Mouse (Mus musculus) common myeloid progenitor, adult 5-6 weeks (primary cell): ENCODE measurements around the gene Mrps11. TPM values are rescaled to one million over a fixed set of nuclear protein-coding genes. Genes with fewer than 3 reads are reported as not detected.

Experiments used
- ATAC-seq: replicated peaks from 2 replicates; pipeline ENCODE4 v1.8.0; 2016; ENCODE audit warnings: low read depth, mild to moderate bottlenecking, moderate TSS enrichment, inconsistent platforms; ENCODE audit not compliant: poor library complexity, severe bottlenecking
- total RNA-seq: library from RNA; stranded (forward); fragments of 200-1000, 187-1606 nt; gene quantifications from 2 replicates; pipeline ENCODE4 v1.2.3, GENCODE M21; 2017

Gene Mrps11
- total RNA-seq, 1 experiment from 2014 or later, result 44.8 TPM

- ATAC-seq, result peak; percentile 79
Observed at GRCm38 (mm10) chr7:78791359-78792222, 8.7 kb downstream of the Mrps11 start.

GRCm38 (mm10) chr7:78793895-78794570, 11.1 kb downstream of the Mrps11 start:
- ATAC-seq, result peak; percentile 70

DNA sequence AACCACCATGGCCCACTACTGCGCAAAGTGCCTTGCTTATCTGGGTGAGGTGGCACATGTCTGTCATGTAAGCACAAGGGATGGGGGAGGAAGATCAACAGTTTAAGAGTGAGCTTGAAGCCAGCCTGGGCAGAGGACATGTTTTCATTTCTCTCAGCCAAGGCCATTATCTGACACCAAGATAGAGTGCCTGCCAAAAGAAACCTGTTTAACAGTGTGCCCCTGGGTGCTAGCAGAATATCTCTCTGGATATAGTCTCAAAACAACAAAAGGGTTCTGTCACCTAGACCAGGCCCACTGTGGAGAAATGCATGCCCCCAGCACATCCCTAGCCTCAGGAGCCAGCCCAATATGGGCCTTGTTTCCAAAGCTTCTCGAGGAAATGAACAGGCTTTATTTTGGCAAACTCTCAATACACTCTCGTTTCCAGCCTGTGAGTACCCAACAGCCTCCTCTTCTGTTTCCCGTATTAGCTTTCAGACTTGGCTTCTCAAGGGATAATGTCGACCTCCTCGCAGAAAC, 11.7 kb downstream of the Mrps11 start:
- no peak for ATAC-seq

GRCm38 (mm10) chr7:78796624-78797023, 13.7 kb downstream of the Mrps11 start:
- no peak for ATAC-seq

DNA sequence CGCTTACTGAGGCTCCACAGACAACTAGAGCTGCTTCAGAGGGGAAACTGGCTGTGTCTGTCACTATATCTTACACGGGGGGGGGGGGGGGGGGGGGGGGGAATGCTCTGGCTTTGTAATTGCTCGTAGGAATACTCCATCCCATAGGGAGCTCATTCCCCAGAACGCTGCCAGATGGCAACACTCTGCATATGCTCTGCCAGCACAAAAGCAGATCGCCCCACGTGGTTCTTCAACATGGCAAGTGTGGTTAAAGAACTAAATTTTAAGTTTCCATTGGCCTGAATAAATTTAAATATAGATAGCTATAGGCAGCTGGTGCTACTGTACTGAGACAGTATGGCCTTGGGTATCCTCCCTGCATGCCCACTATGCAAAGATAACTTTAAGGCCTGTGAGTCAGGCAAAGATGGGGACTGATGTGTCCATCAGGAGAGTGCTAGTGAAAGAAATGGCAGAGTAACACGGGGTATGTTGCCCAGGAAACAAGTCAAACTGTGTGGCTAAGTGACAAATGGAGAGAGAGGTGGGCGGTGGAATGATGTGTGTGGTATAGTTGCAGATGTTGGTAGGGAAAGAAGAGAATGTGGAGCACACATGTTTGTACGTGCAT, 15.0 kb downstream of the Mrps11 start:
- ATAC-seq, result no peak

- peak; percentile 79 for ATAC-seq
Observed at GRCm38 (mm10) chr7:78799730-78800496, 17.0 kb downstream of the Mrps11 start.

GRCm38 (mm10) chr7:78803841-78804240, 20.9 kb downstream of the Mrps11 start:
- peak; percentile 64 for ATAC-seq

DNA sequence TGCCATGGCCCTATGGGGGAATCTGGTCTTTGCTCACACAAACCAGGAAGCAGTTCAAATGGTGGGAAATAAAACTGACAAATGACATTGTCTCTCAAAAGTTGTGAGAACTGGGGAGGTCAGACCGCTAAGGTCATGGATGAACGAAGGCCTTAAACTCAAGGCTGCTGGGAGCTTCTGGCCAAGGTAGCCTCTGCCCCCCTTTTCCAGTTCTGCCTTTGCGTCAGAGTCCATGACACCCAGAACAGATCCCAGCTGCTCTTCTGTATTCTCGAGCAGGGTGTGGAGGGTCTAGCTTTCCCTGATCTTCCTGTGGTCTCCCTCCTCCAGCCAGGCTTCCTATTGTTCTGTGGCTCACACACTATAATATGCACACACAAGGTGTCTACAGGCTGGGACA, 24.3 kb downstream of the Mrps11 start:
- no peak for ATAC-seq

- no peak for ATAC-seq
Observed at GRCm38 (mm10) chr7:78813791-78814190, 30.9 kb downstream of the Mrps11 start.

GRCm38 (mm10) chr7:78814766-78815165, 31.8 kb downstream of the Mrps11 start:
- no peak for ATAC-seq

DNA sequence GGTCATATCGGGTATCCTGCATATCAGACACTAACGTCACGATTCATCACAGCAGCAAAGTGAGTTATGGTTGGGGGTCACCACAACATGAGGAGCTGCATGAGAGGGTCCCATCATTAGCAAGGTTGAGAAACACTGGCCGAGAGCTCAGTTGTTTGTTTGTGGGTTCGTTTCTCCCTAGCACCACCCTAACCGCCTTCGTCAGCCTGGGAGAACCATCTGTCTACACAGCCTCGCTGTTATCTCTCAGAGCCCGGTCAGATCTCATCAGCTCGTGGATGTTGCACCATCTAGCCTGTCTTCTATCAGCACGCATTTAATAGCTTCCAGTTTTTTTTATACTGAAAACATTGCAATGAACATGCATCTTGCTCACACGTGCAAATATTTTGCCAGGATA, 35.4 kb downstream of the Mrps11 start:
- ATAC-seq, result no peak

DNA sequence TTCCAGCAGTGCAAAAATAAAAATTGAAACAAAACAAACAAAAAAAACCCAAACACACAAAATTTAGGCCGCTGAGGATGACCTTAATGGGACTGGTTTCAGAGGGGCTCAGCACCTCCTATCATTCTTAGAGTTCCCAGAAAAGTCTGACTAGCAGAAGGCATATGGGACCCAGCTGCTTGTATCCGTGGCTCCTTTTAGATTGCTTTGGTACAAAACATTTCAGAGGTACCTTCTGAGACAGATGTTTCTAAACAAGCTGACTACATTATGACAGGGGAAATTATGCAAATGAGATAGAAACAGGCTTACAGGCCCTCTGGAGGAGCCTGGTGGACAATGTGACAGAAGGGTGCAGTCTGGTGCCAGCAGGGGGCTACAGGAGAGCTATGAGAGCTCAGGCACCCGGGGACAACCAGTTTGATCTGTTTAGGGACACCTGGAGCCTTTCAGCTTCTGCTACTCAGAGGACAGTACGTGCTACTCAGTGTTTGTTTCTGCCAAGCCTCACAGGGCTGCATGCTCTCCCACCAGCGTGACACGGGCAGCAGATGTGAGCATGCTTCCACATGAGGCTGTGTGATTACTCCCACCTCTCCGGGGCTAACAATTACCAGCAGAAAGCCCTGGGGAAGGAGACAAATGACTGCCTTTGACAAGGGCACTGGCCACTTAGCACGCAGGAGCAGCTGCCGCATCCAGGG, 43.9 kb downstream of the Mrps11 start:
- peak; percentile 62; the same call in 1 of the 2 replicates for ATAC-seq

- ATAC-seq, result no peak
Observed at GRCm38 (mm10) chr7:78827749-78828362, 44.9 kb downstream of the Mrps11 start.

DNA sequence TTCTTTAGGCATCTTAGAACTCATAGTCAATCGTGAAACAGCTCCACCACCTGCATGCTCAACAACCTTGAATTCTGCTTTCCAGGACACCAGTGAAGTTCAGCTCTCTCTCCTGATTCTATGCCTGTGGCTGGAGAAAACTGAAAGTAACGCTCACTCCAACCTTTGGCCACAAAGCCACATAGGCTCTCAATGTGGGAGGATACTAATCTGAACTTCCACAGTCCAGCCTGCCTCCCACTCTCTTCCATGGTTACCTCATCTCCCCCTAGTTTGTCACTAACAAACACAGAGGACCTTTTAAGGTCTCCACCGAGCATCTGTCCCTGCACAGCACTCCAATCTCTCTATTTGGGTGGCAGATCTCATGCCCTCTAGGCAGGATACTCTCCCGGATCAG, 52.7 kb downstream of the Mrps11 start:
- ATAC-seq, result no peak

DNA sequence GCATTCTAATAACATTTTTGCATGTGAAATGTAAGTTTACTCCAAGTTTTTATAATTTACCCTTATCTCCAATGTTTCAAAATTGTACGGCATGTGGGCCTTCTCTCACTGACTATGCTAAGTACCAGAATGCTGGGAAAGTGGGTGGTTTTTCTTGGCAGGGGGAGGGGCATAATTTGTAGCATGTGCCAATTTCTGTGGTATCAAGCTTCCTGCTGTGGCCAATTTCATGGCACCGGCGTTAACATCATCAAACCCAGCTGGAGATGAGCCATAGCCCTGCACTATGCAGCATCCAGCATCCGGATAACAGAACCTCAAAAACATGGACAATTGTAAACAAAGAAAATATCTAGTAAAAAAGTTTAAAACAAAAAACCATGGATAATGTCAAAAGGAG, 54.3 kb downstream of the Mrps11 start:
- ATAC-seq, result peak; percentile 93

GRCm38 (mm10) chr7:78841601-78842000, 58.7 kb downstream of the Mrps11 start:
- ATAC-seq, result no peak
